Mouse (Mus musculus): ENCODE data around the gene Gm2431.

The Gm2431 gene

DNA sequence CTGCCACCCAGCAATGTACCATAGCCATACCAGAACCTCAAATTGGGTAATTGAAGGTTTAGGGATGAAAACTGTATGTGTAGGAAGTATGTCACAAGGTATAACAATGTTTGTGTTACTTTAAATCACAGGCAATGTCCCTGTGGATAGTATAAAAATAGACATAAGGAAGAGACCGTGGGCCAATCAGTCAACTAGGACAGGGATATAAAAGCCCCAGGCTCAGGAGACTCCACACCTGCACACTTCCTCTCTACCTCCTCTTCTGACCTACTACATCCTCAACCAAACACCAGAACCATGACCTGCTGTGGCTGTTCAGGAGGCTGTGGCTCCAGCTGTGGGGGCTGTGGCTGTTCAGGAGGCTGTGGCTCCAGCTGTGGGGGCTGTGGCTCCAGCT lies 46.6 kb downstream of the Gm2431 start, which contains the start of gene Gm7579:
TSS of gene Gm7579 (plus strand) at position 301 of the 400 bp plus-strand sequence.
- DNase-seq (ENCODE audit: extremely low spot score): no peak

Data from embryo, embryonic 9.5 days (tissue).